8 mouse cellular contexts compared by ENCODE assay signal in the genomic region with DNA sequence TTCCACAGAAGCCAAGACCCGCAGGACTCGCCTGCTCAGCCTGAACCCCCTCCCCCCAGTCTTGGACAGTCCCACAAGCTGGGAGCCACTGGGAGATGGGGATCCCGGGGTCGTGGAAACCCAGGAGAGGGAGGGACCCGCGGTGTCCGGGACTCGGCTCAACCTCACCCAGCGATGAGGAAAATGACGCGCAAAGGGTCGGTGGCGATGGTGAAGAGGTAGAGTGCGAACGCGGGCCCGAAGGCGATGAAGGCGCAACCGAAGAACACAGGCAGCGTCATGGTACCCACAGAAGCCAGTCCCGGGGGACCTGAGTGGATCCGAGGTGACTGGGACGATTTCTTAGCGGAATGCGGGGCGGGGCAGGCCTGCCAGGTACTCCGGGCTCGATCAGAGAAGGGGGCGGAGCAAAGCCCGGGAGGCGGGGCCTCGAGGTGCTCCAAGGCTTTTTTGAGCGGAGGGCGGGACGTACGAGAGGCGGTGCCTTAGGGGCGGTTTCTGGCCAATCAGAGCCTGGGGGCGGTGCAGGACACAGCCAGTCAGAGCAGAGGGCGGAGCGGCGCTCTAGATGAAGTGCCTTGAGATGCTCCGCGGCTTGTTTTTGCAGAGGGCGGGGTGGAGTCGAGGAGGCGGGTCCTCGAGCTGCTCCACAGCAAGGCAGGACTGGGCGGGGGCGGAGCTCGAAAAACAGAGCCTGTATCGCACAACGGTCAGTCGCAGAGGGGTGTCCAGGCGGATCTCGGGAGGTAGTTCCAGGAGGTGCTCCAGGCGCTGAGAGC. TPM values are rescaled to one million over a fixed set of nuclear protein-coding genes. Genes with fewer than 3 reads are reported as not detected.
A peak's percentile ranks its signal among the peaks of the same experiment; 100 is the strongest.
DNase-seq lines count a peak whose midpoint lies in the region; ATAC-seq and TF ChIP-seq lines count a peak whose summit lies in the region.

A gene (minus strand): TSS at position 409 of the 779 bp plus-strand sequence.

- no peaks in the 10 kb centered on the region for H3K4me1 ChIP-seq in ES-E14 (ENCODE audit: control insufficient read depth in 2 of 2, insufficient read depth in 2 of 2, low read length in 2 of 2, poor library complexity in 1 of 2)
- H3K4me1 ChIP-seq in forebrain, embryonic 15.5 days = peaks cover 12% of the 10 kb centered on the region
- no peaks in the 10 kb centered on the region for H3K4me1 ChIP-seq in lung, adult 2 months (ENCODE audit: control insufficient read depth, insufficient read depth, low read length)

- no peak within 1 kb of the TSS for H3K27ac ChIP-seq in ES-E14 (ENCODE audit: insufficient read depth, low read depth, low read length, poor library complexity, severe bottlenecking)
- H3K27ac ChIP-seq in forebrain, embryonic 15.5 days (replicated peaks) = 0 out of 2 replicates have a peak within 1 kb of the TSS, but pooled peaks have one; percentile 16

- peak; percentile 100 for ATAC-seq in forebrain, embryonic 15.5 days (replicated peaks)
- peak; percentile 97 for ATAC-seq in neutrophil, adult 5-6 weeks (ENCODE audit: extremely low read depth, insufficient number of reproducible peaks, low FRiP score, poor library complexity, severe bottlenecking)

- in situ Hi-C loops in ES-E14 (cut with MboI; ENCODE audit: low sequenced_read_pairs in 2 of 2, unreplicated experiment in 2 of 2) = no loop called here

- H3K9ac ChIP-seq in ES-E14 (ENCODE audit: insufficient read depth, low read depth, low read length, poor library complexity, severe bottlenecking) = peak within 1 kb of the TSS; percentile 62
- H3K9ac ChIP-seq in forebrain, embryonic 15.5 days (replicated peaks) = peak within 1 kb of the TSS; percentile 50

- 0 out of 2 replicates have a peak, but pooled peaks have one; percentile 4 for TF ChIP-seq CTCF in lung, adult 2 months (IDR thresholded peaks at IDR 0.05; ENCODE audit: insufficient read depth, low read length)

- peak; percentile 70; the same call in 1 of the 2 replicates for TF ChIP-seq POLR2A in lung, adult 2 months (IDR thresholded peaks at IDR 0.05; ENCODE audit: borderline replicate concordance, extremely low read depth, low read depth, low read length)

- intact Hi-C loops in heart, postnatal 25 days (cut with DNase I) = loop anchor here (5.0 kb wide), 1 partner anchor 103 kb away; no protein-coding TSS in a partner anchor

- DNase-seq in ES-E14 (ENCODE audit: low read depth, low spot score) = peak; percentile 98
- DNase-seq in cerebellum, adult 11-12 months = peak; percentile 100
- DNase-seq in heart, postnatal 25 days (ENCODE audit: low spot score) = peak; percentile 98
- peak; percentile 98 to 99 for DNase-seq in layer of hippocampus, adult 18-20 months (ENCODE audit: low spot score in 2 of 2)
- DNase-seq in lung, adult 2 months = peak; percentile 99
- DNase-seq in thymus, adult 18-20 months = peak; percentile 98 to 99

- peak within 1 kb of the TSS; percentile 73 to 100 for H3K4me3 ChIP-seq in ES-E14 (ENCODE audit: insufficient read depth in 1 of 2, low read depth in 1 of 2, low read length in 2 of 2, poor library complexity in 1 of 2, severe bottlenecking in 1 of 2)
- peak within 1 kb of the TSS; percentile 66 for H3K4me3 ChIP-seq in forebrain, embryonic 15.5 days
- H3K4me3 ChIP-seq in lung, adult 2 months (replicated peaks; ENCODE audit: extremely low read depth, low read depth, low read length) = peak within 1 kb of the TSS; percentile 70

- H3K4me2 ChIP-seq in forebrain, embryonic 15.5 days (replicated peaks) = peak within 1 kb of the TSS; percentile 95

- H3K36me3 ChIP-seq in ES-E14 (ENCODE audit: control insufficient read depth, insufficient read depth, low read length, poor library complexity, severe bottlenecking) = no peaks in the 10 kb centered on the region
- H3K36me3 ChIP-seq in forebrain, embryonic 15.5 days = no peaks in the 10 kb centered on the region

- WGBS in forebrain, embryonic 15.5 days = under 1% methylated on average over 58 of the region's 58 CpGs
- WGBS in lung, adult 2 months = under 1% methylated on average over 58 of the region's 58 CpGs

- no peaks in the 10 kb centered on the region for H3K9me3 ChIP-seq in ES-E14 (ENCODE audit: control insufficient read depth, insufficient read depth, low read depth, low read length)
- no peaks in the 10 kb centered on the region for H3K9me3 ChIP-seq in forebrain, embryonic 15.5 days

- H3K27me3 ChIP-seq in forebrain, embryonic 15.5 days = no peaks in the 10 kb centered on the region

TF ChIP-seq in ES-E14, 5 proteins besides CTCF, POLR2A, EP300 and RAD21:
- TF ChIP-seq HCFC1 (IDR thresholded peaks at IDR 0.05; ENCODE audit: borderline replicate concordance, insufficient read depth, low read length) (no peak), CHD2 (IDR thresholded peaks at IDR 0.05; ENCODE audit: low read depth, low read length) (peak; percentile 63; the same call in 1 of the 2 replicates)

RNA-seq across cellular contexts. Expression of the gene that starts here (rescaled TPM):
- 0.98 and 1.0 TPM in 2 replicates for total RNA-seq in ES-E14 (2012; rRNA removed)
- 1.7 and 3.0 TPM in 2 replicates for polyA plus RNA-seq in forebrain, embryonic 15.5 days (2015; fragmentation: Nextera tagmentation; extraction: Ambion mirVana)
- 1 to 10 TPM in 1 of 2 experiments, under 1 TPM in 1; 0.89 to 2.0 TPM for total RNA-seq in heart, postnatal 25 days (2021)
- 10 to 100 TPM in 1 of 2 experiments, 1 to 10 TPM in 1; 9.0 to 10.6 TPM for total RNA-seq in layer of hippocampus, adult 18-20 months (2021)
- 1.6 and 4.6 TPM in 2 replicates for polyA plus RNA-seq in lung, adult 2 months (2012; rRNA removed)
- total RNA-seq in neutrophil, adult 5-6 weeks (2017) = 3.1 and 7.7 TPM in 2 replicates
